Mouse (Mus musculus) liver, embryonic 11.5 days (tissue): ENCODE data around the gene Grik1. TPM values are rescaled to one million over a fixed set of nuclear protein-coding genes. Genes with fewer than 3 reads are reported as not detected.

Experiments used
- ATAC-seq: fragments of 200-750 bp; cut with Nextera tagmentation; replicated peaks from 2 replicates; pipeline ENCODE4 v1.8.0; 2017; ENCODE audit warnings: moderate number of reproducible peaks, mild to moderate bottlenecking, moderate TSS enrichment, moderate library complexity; ENCODE audit not compliant: low FRiP score
- DNase-seq: peaks from one replicate; pipeline ENCODE4 v3.0.0-alpha.2; 2017; ENCODE audit warnings: low spot score
- H3K27ac ChIP-seq: fragments of 300-500 bp; sonication (generic); 2 replicates; pipeline ENCODE4 v1.5.1; 2014; ENCODE audit warnings: mild to moderate bottlenecking, low read depth, low read length, control low read depth
- H3K27me3 ChIP-seq: fragments of 300-500 bp; sonication (generic); replicated peaks from 2 replicates; pipeline ENCODE4 v1.6.1; 2014; ENCODE audit warnings: low read length, mixed read lengths; ENCODE audit not compliant: control insufficient read depth, insufficient read depth
- H3K36me3 ChIP-seq: fragments of 300-500 bp; sonication (generic); 2 replicates; pipeline ENCODE4 v1.6.1; 2014; ENCODE audit warnings: mild to moderate bottlenecking, low read length, moderate library complexity, mixed read lengths; ENCODE audit not compliant: control insufficient read depth, insufficient read depth
- H3K4me1 ChIP-seq: fragments of 300-500 bp; sonication (generic); replicated peaks from 2 replicates; pipeline ENCODE4 v1.6.1; 2014; ENCODE audit warnings: low read length, mixed read lengths; ENCODE audit not compliant: control insufficient read depth, insufficient read depth
- H3K4me2 ChIP-seq: fragments of 300-500 bp; sonication (generic); 2 replicates; pipeline ENCODE4 v1.6.1; 2014; ENCODE audit warnings: mild to moderate bottlenecking, control low read depth, moderate library complexity
- H3K4me3 ChIP-seq: fragments of 300-500 bp; sonication (generic); 2 replicates; pipeline ENCODE4 v1.5.1; 2014; ENCODE audit warnings: low read depth, low read length, control low read depth
- H3K9ac ChIP-seq: fragments of 300-500 bp; sonication (generic); 2 replicates; pipeline ENCODE4 v1.6.1; 2014; ENCODE audit warnings: low read depth, low read length, control low read depth
- H3K9me3 ChIP-seq: fragments of 300-500 bp; sonication (generic); 2 replicates; pipeline ENCODE4 v1.6.1; 2016; ENCODE audit warnings: low read length, inconsistent platforms, mixed read lengths; ENCODE audit not compliant: control insufficient read depth
- WGBS: fragments of 180-500 bp; shearing (Covaris S2); extraction: QIAGEN DNeasy Blood & Tissue Kit; methylation state at CpG from one replicate; pipeline ENCODE4 v1.1.7; 2014; 5-methylcytosine and 5-hydroxymethylcytosine counted together
- polyA plus RNA-seq: library from polyadenylated mRNA; unstranded; fragments of >200 nt; fragmentation: Nextera tagmentation; extraction: Ambion mirVana; gene quantifications from 2 replicates; pipeline ENCODE4 v1.2.1, GENCODE M21; 2014

The Grik1 gene
- polyA plus RNA-seq, 1 experiment from 2014 or later: 0.33 TPM

GRCm38 (mm10) chr16:88044321-88044720, 245.7 kb downstream of the Grik1 start:
- no peak for ATAC-seq
- Histone ChIP-seq H3K9me3 (no peaks in the 10 kb centered on the region), H3K27ac (no peak overlapping the region), H3K4me3 (no peak overlapping the region), H3K27me3 (no peaks in the 10 kb centered on the region), H3K4me1 (no peaks in the 10 kb centered on the region), H3K4me2 (no peak overlapping the region), H3K36me3 (no peaks in the 10 kb centered on the region), H3K9ac (no peak overlapping the region)
- WGBS: 90% methylated on average over 4 of the region's 4 CpGs
- DNase-seq: no peak

- DNase-seq: no peak
- H3K4me3 ChIP-seq: no peak overlapping the region
- H3K27ac ChIP-seq: no peak overlapping the region
- no peaks in the 10 kb centered on the region for H3K36me3 ChIP-seq
- H3K27me3 ChIP-seq: no peaks in the 10 kb centered on the region
- no peaks in the 10 kb centered on the region for H3K4me1 ChIP-seq
- no peak overlapping the region for H3K9ac ChIP-seq
- H3K4me2 ChIP-seq: no peak overlapping the region
- no peak for ATAC-seq
- H3K9me3 ChIP-seq: no peaks in the 10 kb centered on the region
- 49% methylated on average over 6 of the region's 6 CpGs for WGBS
Measured at GRCm38 (mm10) chr16:88042458-88042857, 247.6 kb downstream of the Grik1 start.

- Histone ChIP-seq H3K4me3 (no peak overlapping the region), H3K9ac (no peak overlapping the region), H3K4me2 (no peak overlapping the region), H3K27me3 (no peaks in the 10 kb centered on the region), H3K9me3 (no peaks in the 10 kb centered on the region), H3K36me3 (no peaks in the 10 kb centered on the region), H3K4me1 (no peaks in the 10 kb centered on the region), H3K27ac (no peak overlapping the region)
- ATAC-seq (no peak), DNase-seq (no peak)
- WGBS: 80% methylated on average over 11 of the region's 11 CpGs
Measured at GRCm38 (mm10) chr16:88038503-88039091, 251.5 kb downstream of the Grik1 start.

GRCm38 (mm10) chr16:87988805-87989204, 301.3 kb downstream of the Grik1 start:
- no peaks in the 10 kb centered on the region for H3K36me3 ChIP-seq
- WGBS: 76% methylated on average over 2 of the region's 2 CpGs

GRCm38 (mm10) chr16:87984201-87984870, 305.7 kb downstream of the Grik1 start:
- DNase-seq (no peak), ATAC-seq (no peak)
- Histone ChIP-seq H3K36me3 (no peaks in the 10 kb centered on the region), H3K4me3 (no peak overlapping the region), H3K9me3 (no peaks in the 10 kb centered on the region), H3K9ac (no peak overlapping the region), H3K27me3 (no peaks in the 10 kb centered on the region), H3K4me1 (no peaks in the 10 kb centered on the region), H3K4me2 (no peak overlapping the region), H3K27ac (no peak overlapping the region)

More at GRCm38 (mm10) chr16:87988805-87989204, 301.3 kb downstream of the Grik1 start:
- DNase-seq (no peak), ATAC-seq (no peak)
- Histone ChIP-seq H3K27ac (no peak overlapping the region), H3K4me1 (no peaks in the 10 kb centered on the region), H3K9ac (no peak overlapping the region), H3K4me3 (no peak overlapping the region), H3K4me2 (no peak overlapping the region), H3K9me3 (no peaks in the 10 kb centered on the region), H3K27me3 (no peaks in the 10 kb centered on the region)

GRCm38 (mm10) chr16:87974076-87974443, 316.0 kb downstream of the Grik1 start:
- Histone ChIP-seq H3K27ac (no peak overlapping the region), H3K36me3 (no peaks in the 10 kb centered on the region), H3K27me3 (no peaks in the 10 kb centered on the region), H3K4me1 (no peaks in the 10 kb centered on the region), H3K9me3 (no peaks in the 10 kb centered on the region), H3K4me2 (no peak overlapping the region), H3K4me3 (no peak overlapping the region), H3K9ac (no peak overlapping the region)
- no peak for DNase-seq
- WGBS: 69% methylated on average over 3 of the region's 3 CpGs
- ATAC-seq: no peak

GRCm38 (mm10) chr16:87973394-87974075, 316.5 kb downstream of the Grik1 start:
- 58% methylated on average over 2 of the region's 2 CpGs for WGBS
- ATAC-seq (no peak), DNase-seq (no peak)
- Histone ChIP-seq H3K4me1 (no peaks in the 10 kb centered on the region), H3K4me2 (no peak overlapping the region), H3K4me3 (no peak overlapping the region), H3K36me3 (no peaks in the 10 kb centered on the region), H3K9me3 (no peaks in the 10 kb centered on the region), H3K27ac (no peak overlapping the region), H3K9ac (no peak overlapping the region), H3K27me3 (no peaks in the 10 kb centered on the region)

GRCm38 (mm10) chr16:87971911-87972310, 318.2 kb downstream of the Grik1 start:
- Histone ChIP-seq H3K27ac (no peak overlapping the region), H3K36me3 (no peaks in the 10 kb centered on the region), H3K4me2 (no peak overlapping the region), H3K4me1 (no peaks in the 10 kb centered on the region), H3K9ac (no peak overlapping the region), H3K27me3 (no peaks in the 10 kb centered on the region), H3K4me3 (no peak overlapping the region), H3K9me3 (no peaks in the 10 kb centered on the region)
- no peak for DNase-seq
- ATAC-seq: no peak
- WGBS: 82% methylated on average over 6 of the region's 6 CpGs

GRCm38 (mm10) chr16:87969936-87970335, 320.1 kb downstream of the Grik1 start:
- 74% methylated on average over 3 of the region's 3 CpGs for WGBS
- H3K9me3 ChIP-seq: no peaks in the 10 kb centered on the region
- no peak overlapping the region for H3K27ac ChIP-seq
- H3K4me1 ChIP-seq: no peaks in the 10 kb centered on the region
- no peak overlapping the region for H3K4me3 ChIP-seq
- H3K9ac ChIP-seq: no peak overlapping the region
- DNase-seq (no peak), ATAC-seq (no peak)
- H3K27me3 ChIP-seq: no peaks in the 10 kb centered on the region
- H3K36me3 ChIP-seq: no peaks in the 10 kb centered on the region
- no peak overlapping the region for H3K4me2 ChIP-seq
